Mouse (Mus musculus): ENCODE data around the gene Col3a1. TPM values are rescaled to one million over a fixed set of nuclear protein-coding genes. Genes with fewer than 3 reads are reported as not detected.

The Col3a1 gene
- 94.4 and 128 TPM in 2 replicates for polyA plus RNA-seq (2012; rRNA removed)

GRCm38 (mm10) chr1:45311388-45311787, at the start of gene Col3a1:
Col3a1 (plus strand) TSS chr1:45311538.
- H3K4me1 ChIP-seq (ENCODE audit: control insufficient read depth, insufficient read depth, low read length) = no peaks in the 10 kb centered on the region
- H3K4me3 ChIP-seq (replicated peaks; ENCODE audit: extremely low read depth, low read depth, low read length) = peak within 1 kb of the TSS; percentile 49
- DNase-seq = no peak
- 52% methylated on average over 4 of the region's 4 CpGs for WGBS
- TF ChIP-seq POLR2A (IDR thresholded peaks at IDR 0.05; ENCODE audit: borderline replicate concordance, extremely low read depth, low read depth, low read length) (peak; percentile 69; the same call in 1 of the 2 replicates), CTCF (IDR thresholded peaks at IDR 0.05; ENCODE audit: insufficient read depth, low read length) (no peak)

- no peaks in the 10 kb centered on the region for H3K4me1 ChIP-seq (ENCODE audit: control insufficient read depth, insufficient read depth, low read length)
- H3K4me3 ChIP-seq (replicated peaks; ENCODE audit: extremely low read depth, low read depth, low read length) = no peak overlapping the region
- TF ChIP-seq CTCF (IDR thresholded peaks at IDR 0.05; ENCODE audit: insufficient read depth, low read length) (no peak), POLR2A (IDR thresholded peaks at IDR 0.05; ENCODE audit: borderline replicate concordance, extremely low read depth, low read depth, low read length) (no peak)
- DNase-seq = no peak
Measured at GRCm38 (mm10) chr1:45269421-45269820, 41.9 kb upstream of the Col3a1 start.

- no peak for DNase-seq
- no peak for TF ChIP-seq CTCF (IDR thresholded peaks at IDR 0.05; ENCODE audit: insufficient read depth, low read length)
- TF ChIP-seq POLR2A (IDR thresholded peaks at IDR 0.05; ENCODE audit: borderline replicate concordance, extremely low read depth, low read depth, low read length) = no peak
- WGBS = 47% methylated on average over 2 of the region's 2 CpGs
- H3K4me3 ChIP-seq (replicated peaks; ENCODE audit: extremely low read depth, low read depth, low read length) = no peak overlapping the region
- H3K4me1 ChIP-seq (ENCODE audit: control insufficient read depth, insufficient read depth, low read length) = no peaks in the 10 kb centered on the region
Measured at GRCm38 (mm10) chr1:45276006-45276539, 35.3 kb upstream of the Col3a1 start.

- WGBS = 93% methylated on average over 1 of the region's 1 CpGs
- no peak for TF ChIP-seq CTCF (IDR thresholded peaks at IDR 0.05; ENCODE audit: insufficient read depth, low read length)
- TF ChIP-seq POLR2A (IDR thresholded peaks at IDR 0.05; ENCODE audit: borderline replicate concordance, extremely low read depth, low read depth, low read length) = no peak
- Histone ChIP-seq H3K4me3 (replicated peaks; ENCODE audit: extremely low read depth, low read depth, low read length) (no peak overlapping the region), H3K4me1 (ENCODE audit: control insufficient read depth, insufficient read depth, low read length) (no peaks in the 10 kb centered on the region)
- DNase-seq = no peak
Measured at GRCm38 (mm10) chr1:45287954-45288353, 23.4 kb upstream of the Col3a1 start.

GRCm38 (mm10) chr1:45290037-45290436, 21.3 kb upstream of the Col3a1 start:
- Histone ChIP-seq H3K4me3 (replicated peaks; ENCODE audit: extremely low read depth, low read depth, low read length) (no peak overlapping the region), H3K4me1 (ENCODE audit: control insufficient read depth, insufficient read depth, low read length) (no peaks in the 10 kb centered on the region)
- TF ChIP-seq POLR2A (IDR thresholded peaks at IDR 0.05; ENCODE audit: borderline replicate concordance, extremely low read depth, low read depth, low read length) (no peak), CTCF (IDR thresholded peaks at IDR 0.05; ENCODE audit: insufficient read depth, low read length) (no peak)
- 56% methylated on average over 4 of the region's 4 CpGs for WGBS
- DNase-seq = no peak

- WGBS = 60% methylated on average over 3 of the region's 3 CpGs
- DNase-seq = no peak
- TF ChIP-seq POLR2A (IDR thresholded peaks at IDR 0.05; ENCODE audit: borderline replicate concordance, extremely low read depth, low read depth, low read length) = no peak
- TF ChIP-seq CTCF (IDR thresholded peaks at IDR 0.05; ENCODE audit: insufficient read depth, low read length) = no peak
Measured at GRCm38 (mm10) chr1:45299394-45300119, 11.8 kb upstream of the Col3a1 start.

GRCm38 (mm10) chr1:45304273-45304672, 7.1 kb upstream of the Col3a1 start:
- no peak overlapping the region for H3K4me3 ChIP-seq (replicated peaks; ENCODE audit: extremely low read depth, low read depth, low read length)
- TF ChIP-seq CTCF (IDR thresholded peaks at IDR 0.05; ENCODE audit: insufficient read depth, low read length) (no peak), POLR2A (IDR thresholded peaks at IDR 0.05; ENCODE audit: borderline replicate concordance, extremely low read depth, low read depth, low read length) (no peak)
- 52% methylated on average over 1 of the region's 1 CpGs for WGBS
- no peak for DNase-seq
- no peaks in the 10 kb centered on the region for H3K4me1 ChIP-seq (ENCODE audit: control insufficient read depth, insufficient read depth, low read length)

More at GRCm38 (mm10) chr1:45299394-45300119, 11.8 kb upstream of the Col3a1 start:
- H3K4me1 ChIP-seq (ENCODE audit: control insufficient read depth, insufficient read depth, low read length) = no peaks in the 10 kb centered on the region
- H3K4me3 ChIP-seq (replicated peaks; ENCODE audit: extremely low read depth, low read depth, low read length) = no peak overlapping the region

- H3K4me3 ChIP-seq (replicated peaks; ENCODE audit: extremely low read depth, low read depth, low read length) = no peak overlapping the region
- DNase-seq = no peak
- TF ChIP-seq CTCF (IDR thresholded peaks at IDR 0.05; ENCODE audit: insufficient read depth, low read length) (no peak), POLR2A (IDR thresholded peaks at IDR 0.05; ENCODE audit: borderline replicate concordance, extremely low read depth, low read depth, low read length) (no peak)
- 39% methylated on average over 2 of the region's 2 CpGs for WGBS
- no peaks in the 10 kb centered on the region for H3K4me1 ChIP-seq (ENCODE audit: control insufficient read depth, insufficient read depth, low read length)
Measured at GRCm38 (mm10) chr1:45309015-45309414, 2.3 kb upstream of the Col3a1 start.

GRCm38 (mm10) chr1:45311962-45312361, 624 bp downstream of the Col3a1 start:
- DNase-seq = no peak
- Histone ChIP-seq H3K4me1 (ENCODE audit: control insufficient read depth, insufficient read depth, low read length) (no peaks in the 10 kb centered on the region), H3K4me3 (replicated peaks; ENCODE audit: extremely low read depth, low read depth, low read length) (peak overlapping the region; percentile 34)
- no peak for TF ChIP-seq POLR2A (IDR thresholded peaks at IDR 0.05; ENCODE audit: borderline replicate concordance, extremely low read depth, low read depth, low read length)
- TF ChIP-seq CTCF (IDR thresholded peaks at IDR 0.05; ENCODE audit: insufficient read depth, low read length) = no peak

GRCm38 (mm10) chr1:45312870-45313269, 1.5 kb downstream of the Col3a1 start:
- no peak overlapping the region for H3K4me3 ChIP-seq (replicated peaks; ENCODE audit: extremely low read depth, low read depth, low read length)
- DNase-seq = no peak
- no peaks in the 10 kb centered on the region; the same call in 1 of the 2 replicates for H3K4me1 ChIP-seq (ENCODE audit: control insufficient read depth, insufficient read depth, low read length)
- TF ChIP-seq CTCF (IDR thresholded peaks at IDR 0.05; ENCODE audit: insufficient read depth, low read length) (no peak), POLR2A (IDR thresholded peaks at IDR 0.05; ENCODE audit: borderline replicate concordance, extremely low read depth, low read depth, low read length) (no peak)

All from lung, adult 2 months (tissue).